Mouse (Mus musculus): ENCODE measurements at regions not wholly inside any gene's neighbourhood (a gene's known extent, or its start where the extent isn't known, plus 50 kb on each side); places are given as distances from the start of the nearest gene placed in this dataset.
A peak's percentile ranks its signal among the peaks of the same experiment; 100 is the strongest.

DNA sequence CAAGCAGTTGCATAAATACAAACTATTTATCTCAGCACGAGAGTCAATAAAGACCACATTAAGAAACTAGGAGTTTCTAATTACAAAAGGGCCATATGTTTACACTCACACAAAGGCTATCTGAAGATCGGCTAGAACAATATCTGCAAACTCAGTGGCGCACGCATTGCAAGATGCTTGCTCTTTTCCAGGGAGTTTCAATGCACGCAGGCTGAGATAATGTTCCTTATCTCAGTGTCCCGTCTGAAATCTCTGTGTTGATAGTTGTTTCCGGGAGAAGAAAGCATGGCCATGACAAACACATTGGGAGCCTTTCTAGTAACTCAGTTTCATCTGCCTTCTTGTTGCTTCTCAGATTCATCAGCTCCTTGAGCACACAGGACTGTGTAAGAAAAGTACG lies 192.6 kb upstream of the Daam1 start:
- no peaks in the 10 kb centered on the region for H3K27me3 ChIP-seq (ENCODE audit: control insufficient read depth, insufficient read depth, low read length)

DNA sequence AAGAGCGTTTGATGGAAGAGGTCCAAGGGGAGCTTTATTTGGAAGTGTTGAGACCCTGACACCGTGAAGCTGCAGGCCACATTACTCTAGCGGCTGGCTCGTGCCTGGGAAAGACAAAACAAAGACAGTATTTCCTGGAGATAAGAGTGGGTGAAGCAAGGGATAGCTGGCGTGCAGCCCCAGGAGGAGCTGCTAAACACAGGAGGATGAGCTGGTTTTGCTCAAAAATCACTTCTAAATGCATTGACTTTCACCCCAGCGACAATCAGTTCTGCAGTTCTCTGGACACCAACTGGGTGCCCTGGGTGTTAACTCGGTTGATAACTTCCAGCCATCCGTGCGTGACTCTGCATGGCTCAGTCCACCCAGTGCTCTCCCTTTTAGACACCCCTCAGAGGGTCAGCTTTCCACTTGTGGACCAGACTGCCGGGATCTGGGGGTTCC lies 190.8 kb upstream of the Daam1 start:
- Histone ChIP-seq H3K36me3 (replicated peaks; ENCODE audit: control insufficient read depth, insufficient read depth, low read depth, low read length) (no peaks in the 10 kb centered on the region), H3K27me3 (ENCODE audit: control insufficient read depth, insufficient read depth, low read length) (no peaks in the 10 kb centered on the region), H3K4me2 (ENCODE audit: low read depth, low read length) (no peak overlapping the region; the same call in 1 of the 2 replicates), H3K4me3 (ENCODE audit: low read depth, low read length) (no peak overlapping the region), H3K4me1 (ENCODE audit: control insufficient read depth, insufficient read depth, low read length) (no peaks in the 10 kb centered on the region), H3K27ac (replicated peaks; ENCODE audit: low read depth, low read length) (no peak overlapping the region), H3K9ac (replicated peaks; ENCODE audit: low read length) (no peak overlapping the region), H3K9me3 (replicated peaks; ENCODE audit: control insufficient read depth, low read length) (no peaks in the 10 kb centered on the region)
- no peak for DNase-seq (ENCODE audit: low spot score)
- no peak for ATAC-seq (replicated peaks; ENCODE audit: insufficient number of reproducible peaks, low FRiP score, low TSS enrichment, low read depth)
- WGBS: 63% methylated on average over 10 of the region's 10 CpGs

More for the DNA sequence above, 192.6 kb upstream of the Daam1 start:
- H3K4me2 ChIP-seq (ENCODE audit: low read depth, low read length): no peak overlapping the region
- H3K4me1 ChIP-seq (ENCODE audit: control insufficient read depth, insufficient read depth, low read length): no peaks in the 10 kb centered on the region
- no peaks in the 10 kb centered on the region for H3K9me3 ChIP-seq (replicated peaks; ENCODE audit: control insufficient read depth, low read length)
- H3K9ac ChIP-seq (replicated peaks; ENCODE audit: low read length): no peak overlapping the region
- ATAC-seq (replicated peaks; ENCODE audit: insufficient number of reproducible peaks, low FRiP score, low TSS enrichment, low read depth) (no peak), DNase-seq (ENCODE audit: low spot score) (no peak)
- WGBS: 63% methylated on average over 8 of the region's 8 CpGs
- no peaks in the 10 kb centered on the region for H3K36me3 ChIP-seq (replicated peaks; ENCODE audit: control insufficient read depth, insufficient read depth, low read depth, low read length)
- H3K27ac ChIP-seq (replicated peaks; ENCODE audit: low read depth, low read length): no peak overlapping the region
- no peak overlapping the region for H3K4me3 ChIP-seq (ENCODE audit: low read depth, low read length)

DNA sequence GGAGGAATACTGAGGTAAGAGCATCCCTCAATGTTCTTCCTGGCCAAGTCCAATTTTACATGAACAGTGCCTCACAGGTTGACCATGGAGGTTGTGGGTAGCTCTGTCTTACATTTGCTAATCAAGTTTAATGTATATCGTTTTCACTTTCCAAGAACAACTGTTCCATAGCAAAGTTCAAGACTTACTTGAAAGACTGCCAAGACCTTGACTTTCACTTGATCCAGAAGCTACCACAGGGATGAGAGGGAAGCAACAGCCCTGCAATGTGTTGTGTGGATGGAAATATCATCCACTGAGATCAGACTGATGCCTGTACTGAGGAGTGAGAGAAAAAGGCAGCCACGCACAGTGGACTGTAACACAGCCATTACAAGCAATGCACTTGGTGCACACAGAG lies 189.4 kb upstream of the Daam1 start:
- Histone ChIP-seq H3K4me2 (ENCODE audit: low read depth, low read length) (no peak overlapping the region), H3K4me1 (ENCODE audit: control insufficient read depth, insufficient read depth, low read length) (no peaks in the 10 kb centered on the region), H3K9ac (replicated peaks; ENCODE audit: low read length) (no peak overlapping the region), H3K36me3 (replicated peaks; ENCODE audit: control insufficient read depth, insufficient read depth, low read depth, low read length) (no peaks in the 10 kb centered on the region), H3K4me3 (ENCODE audit: low read depth, low read length) (no peak overlapping the region), H3K27ac (replicated peaks; ENCODE audit: low read depth, low read length) (no peak overlapping the region), H3K9me3 (replicated peaks; ENCODE audit: control insufficient read depth, low read length) (no peaks in the 10 kb centered on the region), H3K27me3 (ENCODE audit: control insufficient read depth, insufficient read depth, low read length) (no peaks in the 10 kb centered on the region)
- ATAC-seq (replicated peaks; ENCODE audit: insufficient number of reproducible peaks, low FRiP score, low TSS enrichment, low read depth): no peak
- WGBS: 88% methylated on average over 2 of the region's 2 CpGs
- no peak for DNase-seq (ENCODE audit: low spot score)

DNA sequence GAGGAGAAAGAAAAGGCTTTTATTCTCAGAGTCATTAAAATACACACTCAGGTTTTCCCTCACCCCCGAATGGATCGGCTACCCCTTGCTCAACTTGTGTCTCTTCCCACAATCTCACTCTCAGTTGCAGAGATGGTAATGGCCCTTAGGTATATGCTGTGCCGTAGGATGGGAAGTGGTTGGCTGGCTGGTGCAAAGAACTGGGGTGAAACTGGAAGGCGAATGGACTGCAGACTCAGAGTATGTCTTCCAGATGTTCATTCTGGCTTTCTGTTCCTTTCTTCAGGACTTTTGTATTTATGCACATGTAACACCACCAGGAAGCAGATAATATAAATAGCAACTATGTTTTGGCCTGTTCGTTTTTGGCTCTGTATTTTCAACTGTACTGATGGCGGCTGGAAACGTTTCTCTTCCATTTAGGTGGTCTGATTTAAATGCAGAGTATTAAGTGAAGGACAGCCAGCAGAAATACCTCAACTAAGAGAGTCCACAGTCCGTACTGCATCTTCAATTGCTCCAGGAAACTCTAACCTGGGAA lies 188.0 kb upstream of the Daam1 start:
- no peaks in the 10 kb centered on the region for H3K27me3 ChIP-seq (ENCODE audit: control insufficient read depth, insufficient read depth, low read length)
- DNase-seq (ENCODE audit: low spot score) (no peak), ATAC-seq (replicated peaks; ENCODE audit: insufficient number of reproducible peaks, low FRiP score, low TSS enrichment, low read depth) (no peak)
- H3K9me3 ChIP-seq (replicated peaks; ENCODE audit: control insufficient read depth, low read length): no peaks in the 10 kb centered on the region
- 77% methylated on average over 8 of the region's 8 CpGs for WGBS
- H3K9ac ChIP-seq (replicated peaks; ENCODE audit: low read length): no peak overlapping the region
- H3K4me2 ChIP-seq (ENCODE audit: low read depth, low read length): no peak overlapping the region
- H3K36me3 ChIP-seq (replicated peaks; ENCODE audit: control insufficient read depth, insufficient read depth, low read depth, low read length): no peaks in the 10 kb centered on the region
- H3K27ac ChIP-seq (replicated peaks; ENCODE audit: low read depth, low read length): no peak overlapping the region
- no peaks in the 10 kb centered on the region for H3K4me1 ChIP-seq (ENCODE audit: control insufficient read depth, insufficient read depth, low read length)
- H3K4me3 ChIP-seq (ENCODE audit: low read depth, low read length): no peak overlapping the region

DNA sequence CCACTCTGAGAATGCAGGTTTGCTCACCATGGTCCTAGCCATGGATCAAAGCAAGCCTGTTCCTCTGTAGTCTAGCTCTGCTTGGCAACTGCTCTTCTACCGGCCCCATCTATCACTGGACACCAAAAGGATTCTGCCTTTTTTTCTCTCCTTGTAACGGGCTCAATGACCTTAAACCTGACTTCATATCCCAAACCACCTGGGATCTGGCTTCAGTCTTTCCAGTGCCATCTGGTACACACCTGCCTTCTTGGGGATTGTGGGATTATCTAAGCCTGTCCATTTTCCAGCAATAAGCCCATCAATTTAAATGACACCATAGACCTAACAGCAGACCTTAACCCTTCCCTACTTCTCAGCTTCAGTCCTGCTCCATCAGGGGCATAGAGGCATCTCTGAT lies 179.6 kb upstream of the Daam1 start:
- Histone ChIP-seq H3K36me3 (replicated peaks; ENCODE audit: control insufficient read depth, insufficient read depth, low read depth, low read length) (no peaks in the 10 kb centered on the region), H3K4me3 (ENCODE audit: low read depth, low read length) (no peak overlapping the region), H3K4me1 (ENCODE audit: control insufficient read depth, insufficient read depth, low read length) (no peaks in the 10 kb centered on the region), H3K9me3 (replicated peaks; ENCODE audit: control insufficient read depth, low read length) (no peaks in the 10 kb centered on the region), H3K27me3 (ENCODE audit: control insufficient read depth, insufficient read depth, low read length) (no peaks in the 10 kb centered on the region), H3K9ac (replicated peaks; ENCODE audit: low read length) (no peak overlapping the region), H3K27ac (replicated peaks; ENCODE audit: low read depth, low read length) (no peak overlapping the region), H3K4me2 (ENCODE audit: low read depth, low read length) (no peak overlapping the region)
- WGBS: 74% methylated on average over 2 of the region's 2 CpGs
- DNase-seq (ENCODE audit: low spot score) (no peak), ATAC-seq (replicated peaks; ENCODE audit: insufficient number of reproducible peaks, low FRiP score, low TSS enrichment, low read depth) (no peak)

DNA sequence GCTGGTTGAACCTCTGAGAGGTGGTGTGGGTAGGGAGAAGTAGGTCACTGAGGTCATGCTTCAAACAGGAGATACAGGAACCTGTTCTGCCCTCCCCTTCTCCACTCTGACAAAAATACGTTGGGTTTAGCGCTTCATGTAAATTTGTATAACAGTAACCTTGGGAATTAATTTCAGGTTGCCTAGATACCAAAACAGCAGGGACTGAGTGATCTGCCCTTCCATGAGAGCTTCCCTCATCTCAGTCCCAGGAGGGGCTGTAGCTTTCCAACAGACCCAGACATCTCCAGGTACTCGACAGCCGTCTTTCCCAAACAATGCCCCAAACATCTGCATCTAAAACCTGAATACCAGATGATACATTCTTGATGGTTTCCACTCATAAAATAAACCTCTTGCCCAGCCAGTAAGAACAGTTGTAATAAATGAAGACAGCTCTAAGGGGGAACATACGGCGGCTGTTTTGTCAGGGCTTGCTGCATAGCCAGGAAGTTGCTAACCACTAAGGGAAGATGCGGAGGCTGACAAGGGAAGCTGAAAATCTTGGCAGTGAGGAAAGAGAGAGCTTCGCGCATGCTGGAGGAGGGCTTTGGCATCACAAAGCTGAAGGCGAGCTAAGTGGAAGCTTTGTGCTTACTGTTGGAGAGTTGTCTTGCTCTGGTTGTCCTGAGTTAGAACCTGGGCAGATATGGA lies 137.4 kb upstream of the Daam1 start:
- WGBS: 78% methylated on average over 10 of the region's 10 CpGs
- no peak for ATAC-seq (replicated peaks; ENCODE audit: insufficient number of reproducible peaks, low FRiP score, low TSS enrichment, low read depth)
- H3K4me2 ChIP-seq (ENCODE audit: low read depth, low read length): no peak overlapping the region
- no peak overlapping the region for H3K9ac ChIP-seq (replicated peaks; ENCODE audit: low read length)
- H3K27ac ChIP-seq (replicated peaks; ENCODE audit: low read depth, low read length): no peak overlapping the region
- H3K9me3 ChIP-seq (replicated peaks; ENCODE audit: control insufficient read depth, low read length): no peaks in the 10 kb centered on the region
- DNase-seq (ENCODE audit: low spot score): no peak
- no peaks in the 10 kb centered on the region for H3K4me1 ChIP-seq (ENCODE audit: control insufficient read depth, insufficient read depth, low read length)
- no peaks in the 10 kb centered on the region for H3K27me3 ChIP-seq (ENCODE audit: control insufficient read depth, insufficient read depth, low read length)
- H3K36me3 ChIP-seq (replicated peaks; ENCODE audit: control insufficient read depth, insufficient read depth, low read depth, low read length): no peaks in the 10 kb centered on the region
- H3K4me3 ChIP-seq (ENCODE audit: low read depth, low read length): no peak overlapping the region

DNA sequence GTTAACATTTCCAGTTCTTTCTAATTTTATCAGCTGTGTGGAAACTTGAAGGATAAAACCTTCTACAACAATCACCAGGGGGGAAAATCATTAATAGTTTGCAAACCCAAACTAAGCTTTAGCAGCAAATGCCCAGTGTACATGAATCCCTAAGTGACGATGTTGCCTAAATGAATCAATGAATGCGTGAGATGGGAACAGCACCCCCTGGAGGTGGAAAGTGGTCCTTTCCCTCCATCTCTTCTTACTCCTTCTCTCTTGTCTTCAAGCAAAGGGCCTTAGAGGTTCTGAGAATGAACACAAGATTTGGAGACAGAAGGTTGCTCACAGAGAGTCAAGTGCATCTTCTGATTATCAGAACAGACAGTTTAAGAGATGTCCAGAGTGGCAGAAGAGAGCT lies 129.1 kb upstream of the Daam1 start:
- H3K36me3 ChIP-seq (replicated peaks; ENCODE audit: control insufficient read depth, insufficient read depth, low read depth, low read length): no peaks in the 10 kb centered on the region
- H3K4me1 ChIP-seq (ENCODE audit: control insufficient read depth, insufficient read depth, low read length): no peaks in the 10 kb centered on the region
- H3K4me2 ChIP-seq (ENCODE audit: low read depth, low read length): no peak overlapping the region
- no peaks in the 10 kb centered on the region for H3K27me3 ChIP-seq (ENCODE audit: control insufficient read depth, insufficient read depth, low read length)
- no peak for ATAC-seq (replicated peaks; ENCODE audit: insufficient number of reproducible peaks, low FRiP score, low TSS enrichment, low read depth)
- peak; percentile 53 for DNase-seq (ENCODE audit: low spot score)
- H3K27ac ChIP-seq (replicated peaks; ENCODE audit: low read depth, low read length): no peak overlapping the region
- no peak overlapping the region for H3K9ac ChIP-seq (replicated peaks; ENCODE audit: low read length)
- H3K9me3 ChIP-seq (replicated peaks; ENCODE audit: control insufficient read depth, low read length): no peaks in the 10 kb centered on the region
- WGBS: 82% methylated on average over 2 of the region's 2 CpGs
- H3K4me3 ChIP-seq (ENCODE audit: low read depth, low read length): no peak overlapping the region

DNA sequence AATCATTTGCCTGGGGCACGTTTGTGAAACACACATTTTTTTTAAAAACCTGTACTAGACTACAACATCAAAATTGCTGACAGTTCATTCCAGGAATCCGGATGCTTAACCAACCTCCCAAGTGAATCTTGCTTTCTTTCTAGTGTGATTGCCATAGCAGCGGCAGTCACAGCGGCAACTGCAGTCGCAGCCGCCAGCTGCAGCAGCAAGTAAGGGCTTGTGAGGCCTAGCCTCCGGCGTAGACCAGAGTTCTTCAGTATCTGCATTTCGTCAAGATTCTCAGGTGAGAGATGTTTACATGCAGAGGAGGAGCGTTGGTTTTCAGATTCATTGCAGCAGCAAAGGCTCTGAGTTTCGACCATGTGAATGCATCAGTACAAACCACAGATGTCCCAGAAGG lies 128.7 kb upstream of the Daam1 start:
- Histone ChIP-seq H3K36me3 (replicated peaks; ENCODE audit: control insufficient read depth, insufficient read depth, low read depth, low read length) (no peaks in the 10 kb centered on the region), H3K27ac (replicated peaks; ENCODE audit: low read depth, low read length) (no peak overlapping the region), H3K27me3 (ENCODE audit: control insufficient read depth, insufficient read depth, low read length) (no peaks in the 10 kb centered on the region), H3K9me3 (replicated peaks; ENCODE audit: control insufficient read depth, low read length) (no peaks in the 10 kb centered on the region), H3K4me1 (ENCODE audit: control insufficient read depth, insufficient read depth, low read length) (no peaks in the 10 kb centered on the region), H3K4me2 (ENCODE audit: low read depth, low read length) (no peak overlapping the region), H3K4me3 (ENCODE audit: low read depth, low read length) (no peak overlapping the region), H3K9ac (replicated peaks; ENCODE audit: low read length) (no peak overlapping the region)
- ATAC-seq (replicated peaks; ENCODE audit: insufficient number of reproducible peaks, low FRiP score, low TSS enrichment, low read depth): no peak
- DNase-seq (ENCODE audit: low spot score): peak; percentile 40
- 78% methylated on average over 11 of the region's 11 CpGs for WGBS
